Mouse (Mus musculus) stomach, embryonic 14.5 days (tissue): ENCODE measurements around the gene Uqcrq. TPM values are rescaled to one million over a fixed set of nuclear protein-coding genes. Genes with fewer than 3 reads are reported as not detected.

Source experiments
- ATAC-seq: fragments of 200-750 bp; cut with Nextera tagmentation; 2 replicates; pipeline ENCODE4 v1.8.0; 2017; ENCODE audit warnings: low read depth, moderate TSS enrichment; ENCODE audit not compliant: insufficient number of reproducible peaks, insufficient read depth, low FRiP score
- H3K27ac ChIP-seq: fragments of 300-500 bp; sonication (generic); 2 replicates; pipeline ENCODE4 v1.5.1; 2014; ENCODE audit warnings: mild to moderate bottlenecking, low read length, moderate library complexity, mixed read lengths
- H3K27me3 ChIP-seq: fragments of 300-500 bp; sonication (generic); 2 replicates; pipeline ENCODE4 v1.6.1; 2014; ENCODE audit warnings: low read length, control low read depth, mixed read lengths; ENCODE audit not compliant: control insufficient read depth, insufficient read depth
- H3K36me3 ChIP-seq: fragments of 300-500 bp; sonication (generic); 2 replicates; pipeline ENCODE4 v1.6.1; 2014; ENCODE audit warnings: mild to moderate bottlenecking, control low read depth, low read length, moderate library complexity, mixed read lengths; ENCODE audit not compliant: control insufficient read depth, insufficient read depth
- H3K4me1 ChIP-seq: fragments of 300-500 bp; sonication (generic); 2 replicates; pipeline ENCODE4 v1.6.1; 2014; ENCODE audit warnings: low read length, control low read depth, mixed read lengths; ENCODE audit not compliant: control insufficient read depth, insufficient read depth
- H3K4me2 ChIP-seq: fragments of 300-500 bp; sonication (generic); replicated peaks from 2 replicates; pipeline ENCODE4 v1.6.1; 2014; ENCODE audit warnings: low read depth, low read length, control low read depth
- H3K4me3 ChIP-seq: fragments of 300-500 bp; sonication (generic); 2 replicates; pipeline ENCODE4 v1.5.1; 2014; ENCODE audit warnings: low read depth, low read length, control low read depth
- H3K9ac ChIP-seq: fragments of 300-500 bp; sonication (generic); replicated peaks from 2 replicates; pipeline ENCODE4 v1.6.1; 2014; ENCODE audit warnings: low read depth, mild to moderate bottlenecking, control low read depth, low read length, moderate library complexity, mixed read lengths
- H3K9me3 ChIP-seq: fragments of 300-500 bp; sonication (generic); 2 replicates; pipeline ENCODE4 v1.6.1; 2016; ENCODE audit warnings: low read depth, low read length, control low read depth; ENCODE audit not compliant: control insufficient read depth
- WGBS: fragments of 180-500 bp; shearing (Covaris S2); extraction: QIAGEN DNeasy Blood & Tissue Kit; methylation state at CpG from one replicate; pipeline ENCODE4 v1.1.7; 2014; 5-methylcytosine and 5-hydroxymethylcytosine counted together
- polyA plus RNA-seq: library from polyadenylated mRNA; unstranded; fragments of >200 nt; fragmentation: Nextera tagmentation; extraction: Ambion mirVana; gene quantifications from 2 replicates; pipeline ENCODE4 v1.2.1, GENCODE M21; 2014

Gene Uqcrq
- polyA plus RNA-seq, 1 experiment from 2014 or later: 521 TPM

- no peak overlapping the region for H3K4me2 ChIP-seq
- no peaks in the 10 kb centered on the region for H3K36me3 ChIP-seq
- no peak overlapping the region for H3K9ac ChIP-seq
- no peaks in the 10 kb centered on the region for H3K9me3 ChIP-seq
- no peak overlapping the region for H3K4me3 ChIP-seq
- no peaks in the 10 kb centered on the region for H3K4me1 ChIP-seq
- H3K27ac ChIP-seq: no peak overlapping the region
- H3K27me3 ChIP-seq: no peaks in the 10 kb centered on the region
- no peak for ATAC-seq
- WGBS: 68% methylated on average over 13 of the region's 13 CpGs
Measured at GRCm38 (mm10) chr11:53446183-53446582, 15.6 kb upstream of the Uqcrq start.

- H3K27ac ChIP-seq: no peak overlapping the region
- no peak overlapping the region for H3K4me2 ChIP-seq
- no peaks in the 10 kb centered on the region for H3K27me3 ChIP-seq
- no peak overlapping the region for H3K4me3 ChIP-seq
- H3K9ac ChIP-seq: no peak overlapping the region
- ATAC-seq: no peak
- WGBS: 58% methylated on average over 13 of the region's 13 CpGs
- no peaks in the 10 kb centered on the region for H3K9me3 ChIP-seq
- no peaks in the 10 kb centered on the region for H3K36me3 ChIP-seq
- no peaks in the 10 kb centered on the region for H3K4me1 ChIP-seq
Measured at GRCm38 (mm10) chr11:53445562-53445961, 14.9 kb upstream of the Uqcrq start.

DNA sequence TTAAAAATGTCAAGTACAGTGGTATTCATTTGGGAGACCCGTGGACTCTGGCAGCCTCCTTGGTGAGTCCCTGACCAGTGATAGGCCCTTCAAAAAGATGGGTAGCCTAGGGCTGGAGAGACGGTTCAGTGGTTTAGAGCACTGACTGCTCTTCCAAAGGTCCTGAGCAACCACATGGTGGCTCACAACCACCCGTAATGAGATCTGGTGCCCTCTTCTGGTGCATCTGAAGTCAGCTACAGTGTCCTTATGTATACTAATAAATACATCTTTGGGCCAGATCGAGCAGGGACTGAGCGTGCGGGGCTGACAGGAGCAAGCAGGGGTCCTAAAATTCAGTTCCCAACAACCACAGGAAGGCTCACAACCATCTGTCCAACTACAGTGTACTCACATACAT is 13.2 kb upstream of the Uqcrq start:
- Histone ChIP-seq H3K4me1 (no peaks in the 10 kb centered on the region), H3K36me3 (no peaks in the 10 kb centered on the region), H3K4me3 (no peak overlapping the region), H3K4me2 (no peak overlapping the region), H3K9me3 (no peaks in the 10 kb centered on the region), H3K27ac (no peak overlapping the region), H3K9ac (no peak overlapping the region), H3K27me3 (no peaks in the 10 kb centered on the region)
- ATAC-seq: no peak
- WGBS: 24% methylated on average over 6 of the region's 6 CpGs

DNA sequence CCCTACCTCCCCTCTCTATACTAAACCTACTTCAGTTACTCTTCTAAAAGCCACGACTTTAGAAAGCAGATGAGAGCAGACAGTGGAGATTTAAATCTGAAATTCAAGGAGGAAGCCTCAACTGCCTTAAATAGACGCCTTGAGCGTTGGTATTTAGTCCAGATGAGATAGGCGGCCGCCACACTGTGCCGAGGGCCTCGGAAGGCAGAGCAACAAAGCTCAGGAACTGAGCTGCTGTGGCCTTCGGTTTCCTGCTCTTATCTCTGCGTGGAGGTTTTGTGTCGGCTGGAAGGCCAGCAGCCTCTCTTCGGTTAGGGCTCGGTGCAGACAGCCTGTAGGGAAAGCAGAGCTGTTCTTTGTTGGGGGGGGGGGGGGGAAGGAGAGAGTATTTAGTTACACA is 11.3 kb upstream of the Uqcrq start:
- Histone ChIP-seq H3K9me3 (no peaks in the 10 kb centered on the region), H3K27ac (no peak overlapping the region), H3K9ac (no peak overlapping the region), H3K27me3 (no peaks in the 10 kb centered on the region), H3K4me3 (no peak overlapping the region), H3K4me1 (no peaks in the 10 kb centered on the region), H3K4me2 (no peak overlapping the region), H3K36me3 (no peaks in the 10 kb centered on the region)
- WGBS: 28% methylated on average over 12 of the region's 12 CpGs
- ATAC-seq: no peak

DNA sequence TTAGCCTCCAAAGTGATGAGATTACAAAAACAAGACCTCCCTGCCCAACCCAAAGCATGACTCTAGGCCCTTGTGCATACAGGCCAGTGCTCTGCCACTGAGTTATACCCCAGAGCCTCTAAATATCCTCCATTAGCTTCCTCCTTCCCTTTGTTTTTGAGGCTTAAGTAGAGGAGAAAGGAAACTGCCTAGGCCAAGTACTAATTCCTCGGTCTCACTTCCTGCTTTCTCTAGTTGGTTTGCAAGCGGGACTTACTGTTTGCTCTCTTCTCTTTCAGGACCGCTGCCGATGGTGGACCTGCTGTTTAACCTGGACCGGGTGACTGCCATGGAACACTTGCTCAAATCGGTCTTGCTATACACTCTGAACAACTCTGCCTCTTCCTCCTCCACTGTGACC is 5.7 kb upstream of the Uqcrq start:
- Histone ChIP-seq H3K9ac (no peak overlapping the region), H3K4me1 (0 out of 2 replicates have a peak, but pooled peaks cover 4% of the 10 kb centered on the region), H3K4me3 (no peak overlapping the region), H3K9me3 (no peaks in the 10 kb centered on the region), H3K27me3 (no peaks in the 10 kb centered on the region), H3K36me3 (no peaks in the 10 kb centered on the region), H3K27ac (no peak overlapping the region), H3K4me2 (no peak overlapping the region)
- ATAC-seq: no peak
- 86% methylated on average over 6 of the region's 6 CpGs for WGBS

- H3K9ac ChIP-seq: no peak overlapping the region
- H3K9me3 ChIP-seq: no peaks in the 10 kb centered on the region
- no peak overlapping the region for H3K4me3 ChIP-seq
- no peak overlapping the region for H3K4me2 ChIP-seq
- H3K4me1 ChIP-seq: 0 out of 2 replicates have a peak, but pooled peaks cover 5% of the 10 kb centered on the region
- no peaks in the 10 kb centered on the region for H3K36me3 ChIP-seq
- WGBS: 86% methylated on average over 8 of the region's 8 CpGs
- no peak for ATAC-seq
- no peaks in the 10 kb centered on the region for H3K27me3 ChIP-seq
- no peak overlapping the region for H3K27ac ChIP-seq
Measured at GRCm38 (mm10) chr11:53435504-53435903, 4.9 kb upstream of the Uqcrq start.

- H3K27me3 ChIP-seq: no peaks in the 10 kb centered on the region
- H3K4me2 ChIP-seq: no peak overlapping the region
- no peak for ATAC-seq
- H3K9me3 ChIP-seq: no peaks in the 10 kb centered on the region
- no peak overlapping the region for H3K27ac ChIP-seq
- peaks cover 5% of the 10 kb centered on the region; the same call in 1 of the 2 replicates for H3K36me3 ChIP-seq
- H3K4me1 ChIP-seq: peaks cover 10% of the 10 kb centered on the region
- H3K9ac ChIP-seq: no peak overlapping the region
- 60% methylated on average over 6 of the region's 6 CpGs for WGBS
- no peak overlapping the region for H3K4me3 ChIP-seq
Measured at GRCm38 (mm10) chr11:53433057-53433456, 2.4 kb upstream of the Uqcrq start.

DNA sequence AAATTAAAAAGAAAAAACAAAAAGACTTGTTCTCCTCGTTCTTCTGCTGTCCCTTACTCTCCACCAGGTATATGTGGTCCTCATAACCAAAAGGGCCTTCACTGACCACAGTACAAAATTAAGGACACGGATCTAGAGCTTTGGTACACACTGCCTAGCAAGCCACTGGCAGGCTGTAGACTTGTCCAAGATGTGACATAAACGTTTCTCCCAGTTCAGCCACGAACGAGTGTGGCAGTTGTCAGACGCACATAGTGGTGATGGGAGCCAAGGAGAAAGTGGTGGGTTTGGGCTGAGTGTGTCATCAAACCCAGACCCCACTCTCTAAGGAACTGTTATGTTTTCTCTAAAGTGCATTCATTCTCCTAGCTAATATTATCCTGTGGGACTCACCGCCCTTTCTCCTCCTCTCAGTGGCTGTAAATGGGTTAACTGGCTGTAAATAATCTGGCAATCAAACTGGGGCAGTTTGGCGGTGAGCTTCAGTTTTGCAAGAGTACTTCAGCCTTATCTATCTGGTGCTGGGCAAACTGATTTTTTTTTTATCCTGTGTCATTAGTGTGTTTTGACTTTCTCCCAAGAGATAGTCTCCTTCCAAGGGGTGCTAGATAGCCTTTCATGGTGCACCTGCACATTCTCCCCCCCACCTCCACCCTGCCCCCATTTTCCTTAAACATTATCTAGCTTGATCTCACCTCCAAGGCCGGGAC is 871 bp upstream of the Uqcrq start:
- peak overlapping the region; percentile 48; the same call in 1 of the 2 replicates for H3K27ac ChIP-seq
- peak overlapping the region; percentile 89 for H3K4me3 ChIP-seq
- ATAC-seq: peak; percentile 39
- peak overlapping the region; percentile 50 for H3K4me2 ChIP-seq
- peaks cover 5% of the 10 kb centered on the region; the same call in 1 of the 2 replicates for H3K36me3 ChIP-seq
- no peaks in the 10 kb centered on the region for H3K9me3 ChIP-seq
- 13% methylated on average over 9 of the region's 9 CpGs for WGBS
- H3K9ac ChIP-seq: no peak overlapping the region; the same call in 1 of the 2 replicates
- no peaks in the 10 kb centered on the region for H3K27me3 ChIP-seq
- H3K4me1 ChIP-seq: peaks cover 10% of the 10 kb centered on the region

DNA sequence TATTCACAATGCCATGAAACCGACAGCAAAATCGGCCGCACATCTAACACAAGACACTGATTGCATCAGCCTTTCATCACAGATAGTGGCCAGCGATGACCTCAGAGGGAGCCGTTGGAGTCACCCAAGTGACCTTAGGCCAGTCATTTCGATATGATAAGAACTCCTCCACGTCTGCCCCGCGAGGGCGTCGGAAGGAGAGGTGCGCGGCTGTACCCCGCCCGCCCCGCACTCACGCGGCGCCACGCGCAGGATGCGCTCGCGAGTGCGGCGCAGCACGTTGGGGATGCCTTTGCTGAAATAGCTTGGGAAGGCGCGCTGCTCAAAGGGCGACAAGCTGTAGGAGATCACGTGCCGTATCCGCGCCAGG is 346 bp downstream of the Uqcrq start:
- H3K4me3 ChIP-seq: peak overlapping the region; percentile 89
- H3K4me2 ChIP-seq: peak overlapping the region; percentile 74
- WGBS: under 1% methylated on average over 34 of the region's 34 CpGs
- peak overlapping the region; percentile 79 for H3K9ac ChIP-seq
- peak overlapping the region; percentile 62; the same call in 1 of the 2 replicates for H3K27ac ChIP-seq
- ATAC-seq: no peak; the same call in 1 of the 2 replicates
- peaks cover 10% of the 10 kb centered on the region for H3K4me1 ChIP-seq
- peaks cover 5% of the 10 kb centered on the region; the same call in 1 of the 2 replicates for H3K36me3 ChIP-seq
- H3K9me3 ChIP-seq: no peaks in the 10 kb centered on the region
- H3K27me3 ChIP-seq: no peaks in the 10 kb centered on the region
